Mouse (Mus musculus): ENCODE results near the gene Gna13. TPM values are rescaled to one million over a fixed set of nuclear protein-coding genes. Genes with fewer than 3 reads are reported as not detected.
A peak's percentile ranks its signal among the peaks of the same experiment; 100 is the strongest.

The Gna13 gene
- polyA plus RNA-seq, 1 experiment from 2014 or later = 20.5 TPM

GRCm38 (mm10) chr11:109420567-109420962 is 57.9 kb downstream of the Gna13 start:
- H3K4me2 ChIP-seq (ENCODE audit: low read length) = no peak overlapping the region
- H3K27ac ChIP-seq (ENCODE audit: low read length) = no peak overlapping the region
- WGBS = 84% methylated on average over 14 of the region's 14 CpGs
- no peaks in the 10 kb centered on the region for H3K4me1 ChIP-seq (ENCODE audit: control insufficient read depth, insufficient read depth, low read length)
- no peak for ATAC-seq
- no peaks in the 10 kb centered on the region for H3K27me3 ChIP-seq (ENCODE audit: control insufficient read depth, insufficient read depth, low read depth, low read length)
- no peaks in the 10 kb centered on the region for H3K9me3 ChIP-seq (replicated peaks; ENCODE audit: control insufficient read depth, low read length, poor library complexity, severe bottlenecking)
- no peak overlapping the region for H3K4me3 ChIP-seq (ENCODE audit: low read depth, low read length)
- H3K9ac ChIP-seq (ENCODE audit: low read depth, low read length) = no peak overlapping the region
- H3K36me3 ChIP-seq (ENCODE audit: control insufficient read depth, insufficient read depth, low read length) = no peaks in the 10 kb centered on the region

DNA sequence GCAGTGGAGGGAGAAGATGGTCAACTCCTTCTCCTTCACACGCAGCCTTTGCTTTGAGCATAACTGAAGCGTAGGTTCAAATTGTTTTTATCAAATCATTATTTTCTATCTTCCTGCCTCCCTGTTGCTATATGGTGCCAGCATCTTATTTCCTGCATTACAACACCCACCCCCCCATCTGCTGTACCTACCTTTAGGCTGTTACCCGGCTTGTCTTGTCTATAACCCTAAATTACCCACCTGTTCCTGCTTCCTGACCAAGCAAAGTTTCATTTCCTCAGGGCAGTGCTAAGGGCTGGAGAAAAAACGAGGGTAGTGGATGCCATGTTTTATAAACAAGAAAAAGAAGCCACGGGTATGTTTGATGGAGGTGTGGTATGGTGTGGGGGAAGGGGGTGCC is 58.6 kb downstream of the Gna13 start:
- no peaks in the 10 kb centered on the region for H3K9me3 ChIP-seq (replicated peaks; ENCODE audit: control insufficient read depth, low read length, poor library complexity, severe bottlenecking)
- ATAC-seq = no peak
- no peak overlapping the region for H3K4me3 ChIP-seq (ENCODE audit: low read depth, low read length)
- no peaks in the 10 kb centered on the region for H3K4me1 ChIP-seq (ENCODE audit: control insufficient read depth, insufficient read depth, low read length)
- no peak overlapping the region for H3K27ac ChIP-seq (ENCODE audit: low read length)
- no peaks in the 10 kb centered on the region for H3K27me3 ChIP-seq (ENCODE audit: control insufficient read depth, insufficient read depth, low read depth, low read length)
- no peaks in the 10 kb centered on the region for H3K36me3 ChIP-seq (ENCODE audit: control insufficient read depth, insufficient read depth, low read length)
- 83% methylated on average over 5 of the region's 5 CpGs for WGBS
- H3K9ac ChIP-seq (ENCODE audit: low read depth, low read length) = no peak overlapping the region
- no peak overlapping the region for H3K4me2 ChIP-seq (ENCODE audit: low read length)

DNA sequence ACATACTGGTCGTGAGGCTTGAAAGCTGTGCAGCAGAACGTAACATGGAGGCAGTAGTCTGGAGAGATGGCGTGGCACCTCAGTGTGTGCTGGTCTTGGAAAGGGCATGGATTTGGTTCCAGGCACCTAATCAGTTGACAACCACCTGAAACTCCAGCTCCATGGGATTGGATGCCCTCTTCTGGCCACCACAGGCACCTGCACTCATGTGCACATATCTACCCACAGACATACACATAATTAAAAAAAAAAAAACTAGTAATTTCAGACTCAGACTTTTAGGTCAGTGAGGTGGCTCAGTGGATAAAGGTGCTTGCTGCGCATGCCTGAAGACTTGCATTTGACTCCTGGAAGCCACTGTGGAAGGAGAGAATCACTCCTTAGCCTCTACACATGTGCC is 59.6 kb downstream of the Gna13 start:
- Histone ChIP-seq H3K27ac (ENCODE audit: low read length) (no peak overlapping the region), H3K4me3 (ENCODE audit: low read depth, low read length) (no peak overlapping the region), H3K4me2 (ENCODE audit: low read length) (no peak overlapping the region), H3K27me3 (ENCODE audit: control insufficient read depth, insufficient read depth, low read depth, low read length) (no peaks in the 10 kb centered on the region), H3K36me3 (ENCODE audit: control insufficient read depth, insufficient read depth, low read length) (no peaks in the 10 kb centered on the region), H3K9me3 (replicated peaks; ENCODE audit: control insufficient read depth, low read length, poor library complexity, severe bottlenecking) (no peaks in the 10 kb centered on the region), H3K9ac (ENCODE audit: low read depth, low read length) (no peak overlapping the region), H3K4me1 (ENCODE audit: control insufficient read depth, insufficient read depth, low read length) (peaks cover 9% of the 10 kb centered on the region)
- no peak for ATAC-seq
- WGBS = 97% methylated on average over 4 of the region's 4 CpGs

DNA sequence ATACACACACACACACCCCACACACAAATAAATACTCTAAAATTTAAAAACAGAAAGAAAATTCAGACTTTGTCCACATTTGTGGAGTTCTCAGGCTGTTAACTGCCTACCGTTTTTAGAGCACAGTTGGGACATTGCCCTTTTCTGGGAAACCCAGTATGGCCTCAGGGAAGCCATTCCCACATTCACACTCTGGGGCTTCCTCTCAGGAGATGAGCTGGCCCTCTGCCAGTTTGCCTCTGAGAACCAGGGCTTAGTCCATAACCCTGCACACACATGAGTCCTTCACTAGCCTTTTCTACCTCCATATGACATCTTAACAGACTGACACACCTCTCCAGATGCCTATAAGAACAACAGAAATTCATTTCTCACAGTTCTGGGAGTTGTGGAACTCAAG is 60.7 kb downstream of the Gna13 start:
- Histone ChIP-seq H3K9ac (ENCODE audit: low read depth, low read length) (no peak overlapping the region), H3K27ac (ENCODE audit: low read length) (no peak overlapping the region), H3K4me2 (ENCODE audit: low read length) (no peak overlapping the region), H3K4me1 (ENCODE audit: control insufficient read depth, insufficient read depth, low read length) (peaks cover 10% of the 10 kb centered on the region), H3K4me3 (ENCODE audit: low read depth, low read length) (no peak overlapping the region), H3K27me3 (ENCODE audit: control insufficient read depth, insufficient read depth, low read depth, low read length) (no peaks in the 10 kb centered on the region), H3K9me3 (replicated peaks; ENCODE audit: control insufficient read depth, low read length, poor library complexity, severe bottlenecking) (no peaks in the 10 kb centered on the region), H3K36me3 (ENCODE audit: control insufficient read depth, insufficient read depth, low read length) (no peaks in the 10 kb centered on the region)
- WGBS = 72% methylated on average over 1 of the region's 1 CpGs
- ATAC-seq = no peak

GRCm38 (mm10) chr11:109425392-109426271 is 63.0 kb downstream of the Gna13 start, which contains the start of gene Amz2:
TSS of gene Amz2 (plus strand) at chr11:109425946.
- ATAC-seq = peak; percentile 95
- Histone ChIP-seq H3K4me2 (ENCODE audit: low read length) (peak within 1 kb of the TSS; percentile 72), H3K27me3 (ENCODE audit: control insufficient read depth, insufficient read depth, low read depth, low read length) (no peaks in the 10 kb centered on the region), H3K9me3 (replicated peaks; ENCODE audit: control insufficient read depth, low read length, poor library complexity, severe bottlenecking) (no peaks in the 10 kb centered on the region), H3K9ac (ENCODE audit: low read depth, low read length) (peak within 1 kb of the TSS; percentile 83), H3K4me1 (ENCODE audit: control insufficient read depth, insufficient read depth, low read length) (peaks cover 10% of the 10 kb centered on the region), H3K4me3 (ENCODE audit: low read depth, low read length) (peak within 1 kb of the TSS; percentile 68), H3K27ac (ENCODE audit: low read length) (peak within 1 kb of the TSS; percentile 77), H3K36me3 (ENCODE audit: control insufficient read depth, insufficient read depth, low read length) (no peaks in the 10 kb centered on the region)
- under 1% methylated on average over 64 of the region's 65 CpGs for WGBS

- Histone ChIP-seq H3K36me3 (ENCODE audit: control insufficient read depth, insufficient read depth, low read length) (no peaks in the 10 kb centered on the region; the same call in 1 of the 2 replicates), H3K4me2 (ENCODE audit: low read length) (peak overlapping the region; percentile 72), H3K9ac (ENCODE audit: low read depth, low read length) (peak overlapping the region; percentile 83), H3K4me1 (ENCODE audit: control insufficient read depth, insufficient read depth, low read length) (peaks cover 12% of the 10 kb centered on the region), H3K9me3 (replicated peaks; ENCODE audit: control insufficient read depth, low read length, poor library complexity, severe bottlenecking) (no peaks in the 10 kb centered on the region), H3K4me3 (ENCODE audit: low read depth, low read length) (peak overlapping the region; percentile 68), H3K27ac (ENCODE audit: low read length) (peak overlapping the region; percentile 77), H3K27me3 (ENCODE audit: control insufficient read depth, insufficient read depth, low read depth, low read length) (no peaks in the 10 kb centered on the region)
- 0% methylated on average over 11 of the region's 11 CpGs for WGBS
- no peak for ATAC-seq
These were observed 63.6 kb downstream of the Gna13 start for GRCm38 (mm10) chr11:109426272-109426586.

DNA sequence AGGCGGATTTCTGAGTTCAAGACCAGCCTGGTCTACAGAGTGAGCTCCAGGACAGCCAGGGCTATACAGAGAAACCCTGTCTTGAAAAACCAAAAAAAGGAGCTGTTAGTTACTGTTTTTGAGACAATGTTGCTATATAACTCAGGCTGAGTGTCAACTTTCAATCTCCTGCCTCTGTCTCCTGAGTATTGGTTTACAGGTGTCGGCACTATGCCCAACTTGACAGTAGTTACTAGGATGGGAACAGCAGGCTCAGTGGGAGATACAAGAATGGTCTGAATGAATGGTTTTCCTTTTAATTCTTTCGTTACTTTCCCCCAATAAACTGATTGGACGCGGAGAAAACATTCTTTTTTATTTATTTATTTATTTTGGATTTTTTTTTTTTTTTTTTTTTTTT is 64.7 kb downstream of the Gna13 start:
- 98% methylated on average over 5 of the region's 5 CpGs for WGBS
- Histone ChIP-seq H3K36me3 (ENCODE audit: control insufficient read depth, insufficient read depth, low read length) (no peaks in the 10 kb centered on the region; the same call in 1 of the 2 replicates), H3K27me3 (ENCODE audit: control insufficient read depth, insufficient read depth, low read depth, low read length) (no peaks in the 10 kb centered on the region)

DNA sequence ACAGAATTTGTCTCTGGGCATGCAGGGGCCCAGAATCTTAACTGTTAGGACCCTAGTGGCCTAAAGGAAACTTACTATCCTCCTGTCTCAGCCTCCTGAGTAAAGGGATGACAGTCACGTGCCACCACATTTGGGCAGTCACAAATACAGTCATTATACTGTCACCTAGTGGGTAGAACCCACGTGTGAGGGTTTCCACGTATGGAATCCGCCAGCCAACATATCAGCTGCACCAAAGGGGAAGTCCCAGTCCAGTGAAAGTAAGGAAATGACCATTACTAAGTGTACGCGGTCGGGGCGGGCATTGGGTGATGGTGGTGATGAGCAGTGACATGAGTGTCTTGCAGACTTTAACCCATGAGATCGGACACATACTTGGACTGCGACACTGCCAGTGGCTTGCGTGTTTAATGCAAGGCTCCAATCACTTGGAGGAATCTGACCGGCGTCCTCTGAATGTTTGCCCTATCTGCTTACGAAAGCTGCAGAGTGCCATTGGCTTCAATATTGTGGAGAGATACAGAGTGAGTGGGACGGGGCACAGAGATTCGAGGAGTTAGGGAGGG is 71.7 kb downstream of the Gna13 start:
- H3K4me1 ChIP-seq (ENCODE audit: control insufficient read depth, insufficient read depth, low read length) = peaks cover 4% of the 10 kb centered on the region; the same call in 1 of the 2 replicates
- WGBS = 94% methylated on average over 16 of the region's 16 CpGs
- no peak overlapping the region for H3K4me3 ChIP-seq (ENCODE audit: low read depth, low read length)
- H3K9me3 ChIP-seq (replicated peaks; ENCODE audit: control insufficient read depth, low read length, poor library complexity, severe bottlenecking) = no peaks in the 10 kb centered on the region
- H3K4me2 ChIP-seq (ENCODE audit: low read length) = no peak overlapping the region
- peaks cover 28% of the 10 kb centered on the region for H3K36me3 ChIP-seq (ENCODE audit: control insufficient read depth, insufficient read depth, low read length)
- no peaks in the 10 kb centered on the region for H3K27me3 ChIP-seq (ENCODE audit: control insufficient read depth, insufficient read depth, low read depth, low read length)
- no peak overlapping the region for H3K27ac ChIP-seq (ENCODE audit: low read length)
- no peak for ATAC-seq
- no peak overlapping the region for H3K9ac ChIP-seq (ENCODE audit: low read depth, low read length)

More for the DNA sequence above, 64.7 kb downstream of the Gna13 start:
- no peak for ATAC-seq
- no peak overlapping the region for H3K4me3 ChIP-seq (ENCODE audit: low read depth, low read length)
- H3K9ac ChIP-seq (ENCODE audit: low read depth, low read length) = no peak overlapping the region
- no peak overlapping the region for H3K27ac ChIP-seq (ENCODE audit: low read length)
- no peaks in the 10 kb centered on the region for H3K9me3 ChIP-seq (replicated peaks; ENCODE audit: control insufficient read depth, low read length, poor library complexity, severe bottlenecking)
- H3K4me2 ChIP-seq (ENCODE audit: low read length) = peak overlapping the region; percentile 72
- peaks cover 14% of the 10 kb centered on the region for H3K4me1 ChIP-seq (ENCODE audit: control insufficient read depth, insufficient read depth, low read length)

- no peak for ATAC-seq
- Histone ChIP-seq H3K9ac (ENCODE audit: low read depth, low read length) (no peak overlapping the region), H3K4me2 (ENCODE audit: low read length) (no peak overlapping the region), H3K4me3 (ENCODE audit: low read depth, low read length) (no peak overlapping the region), H3K4me1 (ENCODE audit: control insufficient read depth, insufficient read depth, low read length) (peaks cover 5% of the 10 kb centered on the region; the same call in 1 of the 2 replicates), H3K9me3 (replicated peaks; ENCODE audit: control insufficient read depth, low read length, poor library complexity, severe bottlenecking) (no peaks in the 10 kb centered on the region), H3K36me3 (ENCODE audit: control insufficient read depth, insufficient read depth, low read length) (peaks cover 28% of the 10 kb centered on the region), H3K27ac (ENCODE audit: low read length) (no peak overlapping the region), H3K27me3 (ENCODE audit: control insufficient read depth, insufficient read depth, low read depth, low read length) (no peaks in the 10 kb centered on the region)
- WGBS = 68% methylated on average over 8 of the region's 8 CpGs
These were observed 74.3 kb downstream of the Gna13 start for GRCm38 (mm10) chr11:109436889-109437288.

All from midbrain, embryonic 16.5 days (tissue).